Mouse (Mus musculus): ENCODE measurements around the gene Cachd1. TPM values are rescaled to one million over a fixed set of nuclear protein-coding genes. Genes with fewer than 3 reads are reported as not detected.

Cachd1 gene
- polyA plus RNA-seq, 1 experiment from 2014 or later = 42.3 TPM

DNA sequence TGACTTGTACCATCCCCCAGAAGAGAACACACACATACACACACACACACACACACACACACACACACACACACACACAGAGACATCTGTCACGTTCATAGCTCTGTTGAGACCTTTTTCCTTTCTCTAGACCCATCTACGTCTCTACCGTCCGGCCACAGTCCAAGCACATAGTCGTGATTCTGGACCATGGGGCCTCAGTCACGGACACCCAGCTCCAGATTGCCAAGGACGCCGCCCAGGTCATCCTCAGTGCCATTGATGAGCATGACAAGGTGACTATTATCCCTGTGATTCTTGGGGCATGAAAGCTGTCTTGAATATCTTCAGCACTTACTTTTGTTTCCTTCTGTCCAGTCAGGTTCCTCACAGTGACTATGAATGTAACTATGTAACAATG, 175.4 kb downstream of the Cachd1 start:
- peaks cover 9% of the 10 kb centered on the region for H3K4me1 ChIP-seq (ENCODE audit: control insufficient read depth, insufficient read depth, low read length)
- no peak for ATAC-seq (ENCODE audit: insufficient number of reproducible peaks, low FRiP score, low TSS enrichment, low read depth)
- H3K27me3 ChIP-seq (ENCODE audit: control insufficient read depth, insufficient read depth, low read length) = no peaks in the 10 kb centered on the region
- 92% methylated on average over 8 of the region's 8 CpGs for WGBS
- H3K4me3 ChIP-seq (ENCODE audit: low read depth, low read length) = no peak overlapping the region
- H3K9me3 ChIP-seq (ENCODE audit: control insufficient read depth, low read length) = no peaks in the 10 kb centered on the region
- DNase-seq (ENCODE audit: low spot score) = no peak
- peaks cover 2% of the 10 kb centered on the region; the same call in 1 of the 2 replicates for H3K36me3 ChIP-seq (ENCODE audit: control insufficient read depth, insufficient read depth, low read length)
- no peak overlapping the region for H3K9ac ChIP-seq (ENCODE audit: low read length)
- H3K27ac ChIP-seq (replicated peaks; ENCODE audit: low read depth, low read length) = no peak overlapping the region
- H3K4me2 ChIP-seq (ENCODE audit: low read depth, severe bottlenecking) = no peak overlapping the region

DNA sequence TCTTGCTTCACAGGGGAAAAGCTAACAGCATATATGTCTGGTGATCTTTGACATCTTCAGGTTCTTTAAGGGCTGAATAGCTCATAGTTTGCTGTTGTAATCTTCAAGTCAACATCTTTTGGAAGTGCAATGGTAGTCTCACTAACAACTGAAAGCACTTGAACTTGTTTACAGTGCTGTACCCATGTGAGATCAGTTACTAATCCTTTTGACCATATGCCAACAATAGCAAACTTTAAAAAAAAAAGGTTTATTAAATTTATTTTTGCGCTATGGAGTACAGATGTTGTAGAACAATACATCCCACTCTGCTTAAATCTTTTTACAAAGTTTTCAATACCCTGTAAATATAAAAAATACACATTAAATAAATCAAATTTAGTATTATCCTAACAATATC, 186.9 kb downstream of the Cachd1 start:
- WGBS = 90% methylated on average over 1 of the region's 1 CpGs
- no peaks in the 10 kb centered on the region for H3K9me3 ChIP-seq (ENCODE audit: control insufficient read depth, low read length)
- H3K27ac ChIP-seq (replicated peaks; ENCODE audit: low read depth, low read length) = no peak overlapping the region

GRCm38 (mm10) chr4:100963796-100964195, 187.3 kb downstream of the Cachd1 start:
- Histone ChIP-seq H3K27me3 (ENCODE audit: control insufficient read depth, insufficient read depth, low read length) (no peaks in the 10 kb centered on the region), H3K4me3 (ENCODE audit: low read depth, low read length) (no peak overlapping the region), H3K36me3 (ENCODE audit: control insufficient read depth, insufficient read depth, low read length) (peaks cover 14% of the 10 kb centered on the region; the same call in 1 of the 2 replicates), H3K4me1 (ENCODE audit: control insufficient read depth, insufficient read depth, low read length) (no peaks in the 10 kb centered on the region), H3K9me3 (ENCODE audit: control insufficient read depth, low read length) (no peaks in the 10 kb centered on the region), H3K4me2 (ENCODE audit: low read depth, severe bottlenecking) (no peak overlapping the region), H3K9ac (ENCODE audit: low read length) (no peak overlapping the region), H3K27ac (replicated peaks; ENCODE audit: low read depth, low read length) (no peak overlapping the region)
- WGBS = 44% methylated on average over 8 of the region's 8 CpGs
- no peak for ATAC-seq (ENCODE audit: insufficient number of reproducible peaks, low FRiP score, low TSS enrichment, low read depth)
- no peak for DNase-seq (ENCODE audit: low spot score)

More for the DNA sequence above, 186.9 kb downstream of the Cachd1 start:
- Histone ChIP-seq H3K9ac (ENCODE audit: low read length) (no peak overlapping the region), H3K4me2 (ENCODE audit: low read depth, severe bottlenecking) (no peak overlapping the region), H3K27me3 (ENCODE audit: control insufficient read depth, insufficient read depth, low read length) (no peaks in the 10 kb centered on the region), H3K36me3 (ENCODE audit: control insufficient read depth, insufficient read depth, low read length) (peaks cover 14% of the 10 kb centered on the region; the same call in 1 of the 2 replicates), H3K4me3 (ENCODE audit: low read depth, low read length) (no peak overlapping the region), H3K4me1 (ENCODE audit: control insufficient read depth, insufficient read depth, low read length) (no peaks in the 10 kb centered on the region)
- no peak for ATAC-seq (ENCODE audit: insufficient number of reproducible peaks, low FRiP score, low TSS enrichment, low read depth)
- no peak for DNase-seq (ENCODE audit: low spot score)

GRCm38 (mm10) chr4:100967703-100968392, 191.4 kb downstream of the Cachd1 start:
- no peak for DNase-seq (ENCODE audit: low spot score)
- Histone ChIP-seq H3K4me1 (ENCODE audit: control insufficient read depth, insufficient read depth, low read length) (no peaks in the 10 kb centered on the region), H3K27ac (replicated peaks; ENCODE audit: low read depth, low read length) (no peak overlapping the region), H3K36me3 (ENCODE audit: control insufficient read depth, insufficient read depth, low read length) (peaks cover 14% of the 10 kb centered on the region; the same call in 1 of the 2 replicates), H3K9ac (ENCODE audit: low read length) (no peak overlapping the region), H3K27me3 (ENCODE audit: control insufficient read depth, insufficient read depth, low read length) (no peaks in the 10 kb centered on the region), H3K4me2 (ENCODE audit: low read depth, severe bottlenecking) (no peak overlapping the region), H3K4me3 (ENCODE audit: low read depth, low read length) (no peak overlapping the region), H3K9me3 (ENCODE audit: control insufficient read depth, low read length) (no peaks in the 10 kb centered on the region)
- no peak for ATAC-seq (ENCODE audit: insufficient number of reproducible peaks, low FRiP score, low TSS enrichment, low read depth)
- WGBS = 66% methylated on average over 19 of the region's 19 CpGs

DNA sequence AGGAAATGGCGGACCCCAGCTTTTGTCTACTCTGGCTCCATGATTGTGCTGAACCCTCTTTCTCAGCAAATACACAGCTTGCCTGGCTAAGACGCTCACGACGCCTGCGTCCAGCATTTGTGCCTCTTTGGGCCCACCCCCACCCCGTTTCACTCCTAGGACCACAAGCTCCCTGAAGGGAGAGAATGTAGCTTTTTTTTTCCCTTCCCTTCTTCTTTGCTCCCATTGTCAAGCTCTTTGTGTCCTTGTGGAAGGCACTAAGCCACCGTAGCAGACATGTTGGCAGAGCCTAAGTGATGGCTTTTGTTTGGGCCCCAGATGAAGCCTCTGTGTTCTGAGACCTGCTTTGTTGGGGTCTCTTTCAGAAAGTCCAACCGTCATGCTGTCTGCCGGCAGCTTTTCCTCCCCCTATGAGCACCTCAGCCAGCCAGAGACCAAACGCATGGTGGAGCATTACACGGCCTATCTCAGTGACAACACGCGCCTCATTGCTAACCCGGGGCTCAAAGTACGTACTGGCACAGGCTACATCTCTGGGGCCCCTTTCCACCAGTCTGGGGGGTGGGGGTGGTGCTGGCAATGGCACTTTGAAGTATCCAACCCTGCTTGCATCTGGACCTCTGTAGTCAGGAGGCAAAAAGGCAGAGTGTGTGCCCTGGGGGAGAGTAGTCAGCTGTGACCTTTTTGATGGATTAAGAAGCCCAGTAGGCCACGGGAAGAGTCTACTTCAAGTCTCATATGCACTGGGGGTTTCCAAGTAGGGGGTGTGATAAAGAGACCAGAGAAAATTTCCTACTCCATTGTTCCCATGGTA, 197.4 kb downstream of the Cachd1 start:
- no peaks in the 10 kb centered on the region for H3K9me3 ChIP-seq (ENCODE audit: control insufficient read depth, low read length)
- no peak overlapping the region for H3K9ac ChIP-seq (ENCODE audit: low read length)
- H3K36me3 ChIP-seq (ENCODE audit: control insufficient read depth, insufficient read depth, low read length) = peaks cover 14% of the 10 kb centered on the region; the same call in 1 of the 2 replicates
- WGBS = 92% methylated on average over 16 of the region's 16 CpGs
- H3K27me3 ChIP-seq (ENCODE audit: control insufficient read depth, insufficient read depth, low read length) = no peaks in the 10 kb centered on the region
- ATAC-seq (ENCODE audit: insufficient number of reproducible peaks, low FRiP score, low TSS enrichment, low read depth) (no peak), DNase-seq (ENCODE audit: low spot score) (no peak)
- no peak overlapping the region for H3K27ac ChIP-seq (replicated peaks; ENCODE audit: low read depth, low read length)
- H3K4me3 ChIP-seq (ENCODE audit: low read depth, low read length) = no peak overlapping the region
- H3K4me2 ChIP-seq (ENCODE audit: low read depth, severe bottlenecking) = no peak overlapping the region
- H3K4me1 ChIP-seq (ENCODE audit: control insufficient read depth, insufficient read depth, low read length) = no peaks in the 10 kb centered on the region

- peaks cover 12% of the 10 kb centered on the region; the same call in 1 of the 2 replicates for H3K36me3 ChIP-seq (ENCODE audit: control insufficient read depth, insufficient read depth, low read length)
- ATAC-seq (ENCODE audit: insufficient number of reproducible peaks, low FRiP score, low TSS enrichment, low read depth) = no peak
- H3K27ac ChIP-seq (replicated peaks; ENCODE audit: low read depth, low read length) = no peak overlapping the region
These were observed 198.1 kb downstream of the Cachd1 start for GRCm38 (mm10) chr4:100974455-100975035.

DNA sequence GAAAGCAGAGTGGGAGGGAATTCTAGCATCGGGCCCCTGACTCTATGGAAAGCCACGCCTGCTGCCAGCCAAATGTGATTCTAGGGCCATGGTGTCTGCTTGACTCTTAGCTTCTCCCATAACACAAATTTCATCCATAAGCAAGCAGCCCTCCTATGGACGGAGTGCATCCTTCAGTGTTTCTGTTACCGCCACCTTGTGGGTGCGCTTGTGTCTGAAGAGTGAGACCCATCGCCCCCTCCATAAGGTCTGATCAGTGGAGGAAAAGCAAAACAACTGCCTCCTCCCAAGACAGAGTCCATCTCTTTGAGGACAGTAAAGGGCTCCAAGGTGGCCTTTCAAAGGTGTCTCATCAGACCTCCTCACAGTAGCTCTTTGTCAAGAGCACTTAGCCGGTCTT, 201.0 kb downstream of the Cachd1 start:
- Histone ChIP-seq H3K36me3 (ENCODE audit: control insufficient read depth, insufficient read depth, low read length) (peaks cover 12% of the 10 kb centered on the region; the same call in 1 of the 2 replicates), H3K9ac (ENCODE audit: low read length) (no peak overlapping the region), H3K4me2 (ENCODE audit: low read depth, severe bottlenecking) (no peak overlapping the region), H3K4me3 (ENCODE audit: low read depth, low read length) (no peak overlapping the region), H3K4me1 (ENCODE audit: control insufficient read depth, insufficient read depth, low read length) (no peaks in the 10 kb centered on the region), H3K27ac (replicated peaks; ENCODE audit: low read depth, low read length) (no peak overlapping the region), H3K9me3 (ENCODE audit: control insufficient read depth, low read length) (no peaks in the 10 kb centered on the region), H3K27me3 (ENCODE audit: control insufficient read depth, insufficient read depth, low read length) (no peaks in the 10 kb centered on the region)
- DNase-seq (ENCODE audit: low spot score) = no peak
- ATAC-seq (ENCODE audit: insufficient number of reproducible peaks, low FRiP score, low TSS enrichment, low read depth) = no peak
- WGBS = 95% methylated on average over 7 of the region's 7 CpGs

More at GRCm38 (mm10) chr4:100974455-100975035, 198.1 kb downstream of the Cachd1 start:
- H3K4me3 ChIP-seq (ENCODE audit: low read depth, low read length) = no peak overlapping the region
- H3K4me1 ChIP-seq (ENCODE audit: control insufficient read depth, insufficient read depth, low read length) = no peaks in the 10 kb centered on the region
- WGBS = 91% methylated on average over 14 of the region's 14 CpGs
- no peak overlapping the region for H3K4me2 ChIP-seq (ENCODE audit: low read depth, severe bottlenecking)
- no peak overlapping the region for H3K9ac ChIP-seq (ENCODE audit: low read length)
- no peaks in the 10 kb centered on the region for H3K27me3 ChIP-seq (ENCODE audit: control insufficient read depth, insufficient read depth, low read length)
- DNase-seq (ENCODE audit: low spot score) = no peak
- no peaks in the 10 kb centered on the region for H3K9me3 ChIP-seq (ENCODE audit: control insufficient read depth, low read length)

- H3K27me3 ChIP-seq (ENCODE audit: control insufficient read depth, insufficient read depth, low read length) = no peaks in the 10 kb centered on the region
- H3K4me3 ChIP-seq (ENCODE audit: low read depth, low read length) = no peak overlapping the region
- H3K4me1 ChIP-seq (ENCODE audit: control insufficient read depth, insufficient read depth, low read length) = no peaks in the 10 kb centered on the region
- H3K4me2 ChIP-seq (ENCODE audit: low read depth, severe bottlenecking) = no peak overlapping the region
- peaks cover 25% of the 10 kb centered on the region for H3K36me3 ChIP-seq (ENCODE audit: control insufficient read depth, insufficient read depth, low read length)
- 95% methylated on average over 1 of the region's 1 CpGs for WGBS
- H3K9ac ChIP-seq (ENCODE audit: low read length) = no peak overlapping the region
- no peaks in the 10 kb centered on the region for H3K9me3 ChIP-seq (ENCODE audit: control insufficient read depth, low read length)
- no peak overlapping the region for H3K27ac ChIP-seq (replicated peaks; ENCODE audit: low read depth, low read length)
- DNase-seq (ENCODE audit: low spot score) (no peak), ATAC-seq (ENCODE audit: insufficient number of reproducible peaks, low FRiP score, low TSS enrichment, low read depth) (no peak)
These were observed 210.7 kb downstream of the Cachd1 start for GRCm38 (mm10) chr4:100987187-100987586.
